Mouse (Mus musculus): ENCODE data around the gene Olfr193. TPM values are rescaled to one million over a fixed set of nuclear protein-coding genes. Genes with fewer than 3 reads are reported as not detected.
"Not testable (repeated sequence)": the region's sequence is repeated elsewhere in the genome, so short reads cannot be mapped to it uniquely, and the experiment has no call there.

Gene Olfr193
- polyA plus RNA-seq, 1 experiment from 2014 or later, result not detected

- WGBS, result 68% methylated on average over 3 of the region's 3 CpGs
- H3K27ac ChIP-seq; H3K9me3 ChIP-seq; H3K36me3 ChIP-seq; H3K4me1 ChIP-seq; H3K4me3 ChIP-seq; H3K9ac ChIP-seq; H3K4me2 ChIP-seq; H3K27me3 ChIP-seq; ATAC-seq (ENCODE audit: insufficient number of reproducible peaks, insufficient read depth, low FRiP score, low TSS enrichment, low read depth): not testable (repeated sequence)
Observed at GRCm38 (mm10) chr16:59062411-59062810, 49.3 kb downstream of the Olfr193 start.

Other genes with a start within 250 kb of the Olfr193 start
- gene Olfr177, start 237.1 kb downstream of the Olfr193 start, polyA plus RNA-seq (2015; fragmentation: Nextera tagmentation; extraction: Ambion mirVana), result not detected in 2 replicates
- not detected in 2 replicates for gene Olfr178, start 219.8 kb downstream of the Olfr193 start, polyA plus RNA-seq (2015; fragmentation: Nextera tagmentation; extraction: Ambion mirVana)
- not detected in 2 replicates for gene Olfr181, start 183.1 kb downstream of the Olfr193 start, polyA plus RNA-seq (2015; fragmentation: Nextera tagmentation; extraction: Ambion mirVana)
- not detected in 2 replicates for gene Olfr180, start 182.5 kb downstream of the Olfr193 start, polyA plus RNA-seq (2015; fragmentation: Nextera tagmentation; extraction: Ambion mirVana)
- not detected in 2 replicates for gene Olfr183, start 116.5 kb downstream of the Olfr193 start, polyA plus RNA-seq (2015; fragmentation: Nextera tagmentation; extraction: Ambion mirVana)
- gene Olfr186, start 81.6 kb downstream of the Olfr193 start, polyA plus RNA-seq (2015; fragmentation: Nextera tagmentation; extraction: Ambion mirVana), result not detected in 2 replicates
- gene Olfr187, start 72.1 kb downstream of the Olfr193 start, polyA plus RNA-seq (2015; fragmentation: Nextera tagmentation; extraction: Ambion mirVana), result not detected in 2 replicates
- not detected in 2 replicates for gene Olfr190, start 33.9 kb downstream of the Olfr193 start, polyA plus RNA-seq (2015; fragmentation: Nextera tagmentation; extraction: Ambion mirVana)
- gene Olfr191, start 22.1 kb downstream of the Olfr193 start, polyA plus RNA-seq (2015; fragmentation: Nextera tagmentation; extraction: Ambion mirVana), result not detected in 2 replicates
- not detected in 2 replicates for gene Olfr194, start 9.2 kb upstream of the Olfr193 start, polyA plus RNA-seq (2015; fragmentation: Nextera tagmentation; extraction: Ambion mirVana)
- gene Olfr195, start 35.2 kb upstream of the Olfr193 start, polyA plus RNA-seq (2015; fragmentation: Nextera tagmentation; extraction: Ambion mirVana), result not detected in 2 replicates
- gene Olfr196, start 58.6 kb upstream of the Olfr193 start, polyA plus RNA-seq (2015; fragmentation: Nextera tagmentation; extraction: Ambion mirVana), result not detected in 2 replicates
- gene Olfr198, start 91.7 kb upstream of the Olfr193 start, polyA plus RNA-seq (2015; fragmentation: Nextera tagmentation; extraction: Ambion mirVana), result not detected in 2 replicates
- not detected in 2 replicates for gene Olfr199, start 107.9 kb upstream of the Olfr193 start, polyA plus RNA-seq (2015; fragmentation: Nextera tagmentation; extraction: Ambion mirVana)
- gene Olfr201, start 160.8 kb upstream of the Olfr193 start, polyA plus RNA-seq (2015; fragmentation: Nextera tagmentation; extraction: Ambion mirVana), result not detected in 2 replicates
- 0.39 TPM in 1 of 2 replicates, not detected in the other for gene Olfr202, start 174.9 kb upstream of the Olfr193 start, polyA plus RNA-seq (2015; fragmentation: Nextera tagmentation; extraction: Ambion mirVana)
- not detected in 2 replicates for gene Olfr203, start 187.0 kb upstream of the Olfr193 start, polyA plus RNA-seq (2015; fragmentation: Nextera tagmentation; extraction: Ambion mirVana)
- not detected in 2 replicates for gene Olfr204, start 206.4 kb upstream of the Olfr193 start, polyA plus RNA-seq (2015; fragmentation: Nextera tagmentation; extraction: Ambion mirVana)
- gene Olfr205, start 219.3 kb upstream of the Olfr193 start, polyA plus RNA-seq (2015; fragmentation: Nextera tagmentation; extraction: Ambion mirVana), result not detected in 2 replicates
- not detected in 2 replicates for gene Olfr206, start 237.4 kb upstream of the Olfr193 start, polyA plus RNA-seq (2015; fragmentation: Nextera tagmentation; extraction: Ambion mirVana)